Mouse (Mus musculus): Measurements from ENCODE around the gene Fam216a. TPM values are rescaled to one million over a fixed set of nuclear protein-coding genes. Genes with fewer than 3 reads are reported as not detected.
A peak's percentile ranks its signal among the peaks of the same experiment; 100 is the strongest.
"Not testable (repeated sequence)": the region's sequence is repeated elsewhere in the genome, so short reads cannot be mapped to it uniquely, and the experiment has no call there.

Gene Fam216a
- polyA plus RNA-seq, 1 experiment from 2014 or later, result 152 TPM

DNA sequence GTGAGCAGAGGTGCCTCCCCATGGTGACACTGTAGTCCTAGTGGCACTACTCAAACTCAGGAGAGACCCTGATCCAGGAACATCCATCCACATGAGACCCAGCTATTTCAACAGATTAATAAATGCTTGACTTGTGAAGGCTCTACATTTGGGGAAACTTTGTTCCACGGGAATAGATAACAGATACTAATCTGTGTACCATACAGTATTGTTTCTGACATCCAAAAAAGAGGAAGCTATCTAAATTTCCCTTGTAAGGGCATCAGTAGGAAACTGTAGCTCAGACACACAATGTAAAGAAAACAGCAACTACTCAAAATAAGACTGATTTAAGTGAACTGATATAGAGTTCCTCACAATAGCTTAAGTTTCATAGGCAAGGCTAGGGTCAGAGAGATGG lies 29.3 kb downstream of the Fam216a start:
- Histone ChIP-seq H3K27me3 (replicated peaks) (no peaks in the 10 kb centered on the region), H3K27ac (replicated peaks) (no peak overlapping the region; the same call in 1 of the 2 replicates), H3K9me3 (replicated peaks) (no peaks in the 10 kb centered on the region), H3K36me3 (no peaks in the 10 kb centered on the region), H3K4me2 (no peak overlapping the region), H3K9ac (replicated peaks) (no peak overlapping the region), H3K4me1 (peaks cover 8% of the 10 kb centered on the region; the same call in 1 of the 2 replicates), H3K4me3 (replicated peaks) (no peak overlapping the region)
- 82% methylated on average over 1 of the region's 1 CpGs for WGBS
- no peak for ATAC-seq (ENCODE audit: low FRiP score)

DNA sequence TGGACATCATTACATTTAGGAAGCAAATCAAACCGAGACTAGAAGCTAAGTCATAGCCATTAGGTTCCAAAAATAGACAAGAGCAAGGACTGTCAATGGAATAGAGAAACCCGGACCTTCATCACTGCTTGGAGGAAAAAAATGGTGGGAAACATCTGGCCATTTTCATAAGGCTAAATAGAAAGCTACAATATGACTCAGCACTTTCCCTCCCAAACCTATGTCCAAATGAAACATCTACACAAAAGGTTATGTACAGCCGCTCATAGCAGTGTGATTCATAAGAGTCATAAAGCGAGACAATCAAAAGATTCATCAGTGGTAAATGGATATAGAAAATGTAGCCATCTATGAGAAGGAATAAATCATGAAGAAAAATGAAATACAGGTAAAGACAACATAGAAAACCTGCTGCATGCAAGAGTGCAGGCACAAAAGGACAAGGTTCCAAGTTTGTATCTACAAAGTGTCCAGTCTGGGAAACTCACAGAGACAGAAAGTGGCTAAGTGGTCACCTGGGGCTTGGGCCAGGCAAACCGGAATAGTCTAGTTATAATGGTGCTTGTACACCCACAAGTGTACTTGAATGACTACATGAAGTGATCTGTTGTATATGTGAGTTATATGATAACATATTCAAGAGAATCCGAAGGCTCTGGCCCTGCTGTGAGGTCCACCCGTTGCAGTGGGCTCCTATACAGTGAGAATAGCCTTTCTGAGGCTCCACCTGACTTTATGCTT lies 35.4 kb downstream of the Fam216a start:
- no peaks in the 10 kb centered on the region for H3K4me1 ChIP-seq
- H3K9me3 ChIP-seq (replicated peaks), result no peaks in the 10 kb centered on the region
- H3K27me3 ChIP-seq (replicated peaks), result no peaks in the 10 kb centered on the region
- no peak overlapping the region for H3K4me3 ChIP-seq (replicated peaks)
- no peak for ATAC-seq (ENCODE audit: low FRiP score)
- no peak overlapping the region for H3K27ac ChIP-seq (replicated peaks)
- no peak overlapping the region for H3K4me2 ChIP-seq
- H3K36me3 ChIP-seq, result no peaks in the 10 kb centered on the region
- H3K9ac ChIP-seq (replicated peaks), result no peak overlapping the region
- 91% methylated on average over 7 of the region's 7 CpGs for WGBS

DNA sequence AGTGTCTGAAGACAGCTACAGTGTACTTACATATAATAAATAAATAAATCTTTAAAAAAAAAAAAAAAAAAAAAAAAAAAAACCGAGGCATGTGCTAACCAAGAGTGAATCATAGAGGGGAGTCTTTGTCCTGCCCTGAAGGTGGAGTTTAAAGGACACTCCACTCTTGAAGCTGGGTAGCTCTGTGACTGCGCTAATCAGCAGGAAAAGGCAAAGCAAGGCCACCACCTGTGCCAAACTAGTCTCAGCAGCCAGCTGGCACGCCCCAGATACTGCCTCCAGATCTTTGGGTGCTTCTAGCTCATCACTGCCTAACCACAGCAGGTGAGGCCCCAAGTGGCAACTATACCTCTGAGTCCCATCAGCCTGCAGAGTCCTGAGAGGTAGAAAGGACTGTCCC lies 37.5 kb downstream of the Fam216a start:
- H3K27ac ChIP-seq (replicated peaks), result no peak overlapping the region
- no peak overlapping the region for H3K4me2 ChIP-seq
- H3K4me1 ChIP-seq, result no peaks in the 10 kb centered on the region
- WGBS, result 87% methylated on average over 3 of the region's 3 CpGs
- no peak overlapping the region for H3K9ac ChIP-seq (replicated peaks)
- H3K9me3 ChIP-seq (replicated peaks), result no peaks in the 10 kb centered on the region
- H3K4me3 ChIP-seq (replicated peaks), result no peak overlapping the region
- no peaks in the 10 kb centered on the region for H3K36me3 ChIP-seq
- H3K27me3 ChIP-seq (replicated peaks), result no peaks in the 10 kb centered on the region
- ATAC-seq (ENCODE audit: low FRiP score), result no peak

DNA sequence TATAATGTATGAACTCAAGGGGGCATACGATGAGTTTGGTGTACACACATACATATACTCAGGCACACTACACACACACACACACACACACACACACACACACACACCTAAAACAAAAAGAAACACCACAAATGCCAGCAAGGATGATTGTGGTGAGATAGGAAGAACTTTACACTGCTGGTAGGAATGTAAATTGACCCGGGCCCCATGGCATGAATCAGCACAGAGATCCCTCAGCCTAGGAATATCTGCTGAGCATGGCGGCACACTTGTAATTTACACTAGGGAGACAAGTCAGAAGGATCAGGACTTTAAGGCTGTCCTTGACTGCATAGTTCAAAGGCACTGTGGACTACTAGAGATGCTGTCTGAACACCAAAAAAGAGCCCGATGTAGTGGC lies 41.9 kb downstream of the Fam216a start:
- Histone ChIP-seq H3K4me2 (no peak overlapping the region), H3K4me3 (replicated peaks) (no peak overlapping the region), H3K9me3 (replicated peaks) (no peaks in the 10 kb centered on the region), H3K36me3 (peaks cover 15% of the 10 kb centered on the region), H3K9ac (replicated peaks) (no peak overlapping the region), H3K4me1 (no peaks in the 10 kb centered on the region), H3K27ac (replicated peaks) (no peak overlapping the region), H3K27me3 (replicated peaks) (no peaks in the 10 kb centered on the region)
- ATAC-seq (ENCODE audit: low FRiP score), result no peak
- 91% methylated on average over 4 of the region's 4 CpGs for WGBS

DNA sequence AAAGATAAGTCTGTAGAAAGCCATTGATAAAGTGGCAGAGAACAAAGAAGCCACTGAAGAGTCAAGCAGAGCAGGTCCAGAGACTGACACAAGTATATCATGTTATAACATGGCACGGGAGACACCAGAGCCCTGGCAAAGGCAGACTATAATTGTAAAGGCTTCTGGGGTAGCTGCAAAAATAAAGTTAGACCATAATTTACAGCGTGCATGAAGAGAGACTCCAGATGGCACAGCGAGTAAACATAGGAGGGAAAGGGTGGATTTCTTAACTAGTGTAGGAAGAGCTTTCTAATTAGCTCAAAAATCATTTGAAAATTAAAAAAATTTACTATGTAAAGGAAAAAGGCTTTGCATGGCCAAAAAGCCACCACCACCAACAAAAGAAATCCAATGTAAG lies 44.9 kb downstream of the Fam216a start:
- Histone ChIP-seq H3K36me3 (peaks cover 31% of the 10 kb centered on the region), H3K4me1 (no peaks in the 10 kb centered on the region)

DNA sequence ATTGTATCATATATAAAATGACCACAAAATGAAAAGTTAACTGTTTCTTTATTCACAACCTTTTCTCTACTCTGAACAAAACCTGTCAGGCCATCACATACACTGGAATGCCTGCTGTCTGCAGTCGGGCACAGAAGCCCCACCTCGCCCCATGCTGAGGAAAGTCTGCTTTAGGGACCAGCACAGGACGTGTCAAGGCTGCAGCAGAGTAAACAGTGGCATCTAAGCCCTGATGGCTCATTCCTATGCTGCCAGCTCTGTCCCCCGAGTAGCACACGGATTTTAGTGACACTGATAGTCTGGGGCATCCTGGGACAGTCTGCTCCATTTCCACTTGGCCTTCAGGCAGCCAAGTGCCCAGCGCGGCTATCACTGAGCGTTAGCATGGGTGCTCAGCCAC lies 46.7 kb downstream of the Fam216a start:
- H3K4me1 ChIP-seq, result no peaks in the 10 kb centered on the region
- 93% methylated on average over 8 of the region's 8 CpGs for WGBS
- H3K4me2 ChIP-seq, result no peak overlapping the region
- no peak overlapping the region for H3K4me3 ChIP-seq (replicated peaks)
- ATAC-seq (ENCODE audit: low FRiP score), result no peak
- H3K9me3 ChIP-seq (replicated peaks), result no peaks in the 10 kb centered on the region
- H3K27me3 ChIP-seq (replicated peaks), result no peaks in the 10 kb centered on the region
- no peak overlapping the region for H3K9ac ChIP-seq (replicated peaks)
- no peak overlapping the region for H3K27ac ChIP-seq (replicated peaks)
- H3K36me3 ChIP-seq, result peaks cover 43% of the 10 kb centered on the region

More for the DNA sequence above, 44.9 kb downstream of the Fam216a start:
- H3K9ac ChIP-seq (replicated peaks), result no peak overlapping the region
- H3K27ac ChIP-seq (replicated peaks), result no peak overlapping the region
- no peak overlapping the region for H3K4me2 ChIP-seq
- no peak for ATAC-seq (ENCODE audit: low FRiP score)
- no peak overlapping the region for H3K4me3 ChIP-seq (replicated peaks)
- H3K9me3 ChIP-seq (replicated peaks), result no peaks in the 10 kb centered on the region
- 78% methylated on average over 3 of the region's 3 CpGs for WGBS
- H3K27me3 ChIP-seq (replicated peaks), result no peaks in the 10 kb centered on the region

DNA sequence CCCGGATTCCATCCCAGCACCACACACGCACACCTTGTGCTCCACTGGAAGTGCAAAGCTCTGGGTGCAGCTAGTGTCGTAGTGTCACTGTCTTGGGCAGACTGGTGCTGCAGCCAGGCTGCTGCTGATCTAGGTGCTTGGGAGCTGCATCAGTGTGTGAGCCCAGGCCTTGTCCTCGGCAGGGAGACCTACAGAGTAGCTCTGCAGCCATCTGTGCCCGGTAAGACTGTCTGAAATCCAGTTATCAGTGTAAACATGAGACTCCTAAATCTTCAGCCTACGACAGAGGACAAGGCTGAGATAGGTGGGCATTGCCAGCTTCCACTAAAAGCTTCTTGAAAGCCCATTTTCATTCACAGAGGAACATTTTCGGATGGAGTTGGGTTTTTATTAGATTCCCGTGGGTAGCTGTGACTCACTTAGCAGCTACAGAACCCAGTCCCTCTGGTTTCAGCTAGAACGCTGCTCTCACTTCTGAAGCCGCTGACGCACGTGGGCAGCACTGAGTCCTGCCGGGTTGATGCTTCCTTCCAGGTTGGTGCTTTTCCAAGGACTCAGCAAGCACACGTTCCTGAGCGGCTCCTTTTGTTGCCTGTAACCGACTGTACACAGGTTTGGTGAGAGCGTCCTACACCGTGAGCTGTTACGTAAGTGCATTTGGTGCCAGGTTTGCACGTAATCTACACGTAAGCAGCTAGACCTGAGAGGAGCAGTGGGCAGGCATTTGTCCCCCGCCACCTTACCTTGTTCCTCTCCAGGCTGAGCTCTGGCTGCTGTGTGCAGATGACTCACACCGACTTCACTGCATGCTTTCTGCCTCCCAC lies 47.3 kb downstream of the Fam216a start:
- Histone ChIP-seq H3K4me2 (no peak overlapping the region), H3K4me1 (no peaks in the 10 kb centered on the region), H3K9me3 (replicated peaks) (no peaks in the 10 kb centered on the region), H3K4me3 (replicated peaks) (no peak overlapping the region), H3K27ac (replicated peaks) (no peak overlapping the region), H3K9ac (replicated peaks) (no peak overlapping the region), H3K27me3 (replicated peaks) (no peaks in the 10 kb centered on the region), H3K36me3 (peaks cover 48% of the 10 kb centered on the region)
- 87% methylated on average over 23 of the region's 23 CpGs for WGBS
- no peak for ATAC-seq (ENCODE audit: low FRiP score)

DNA sequence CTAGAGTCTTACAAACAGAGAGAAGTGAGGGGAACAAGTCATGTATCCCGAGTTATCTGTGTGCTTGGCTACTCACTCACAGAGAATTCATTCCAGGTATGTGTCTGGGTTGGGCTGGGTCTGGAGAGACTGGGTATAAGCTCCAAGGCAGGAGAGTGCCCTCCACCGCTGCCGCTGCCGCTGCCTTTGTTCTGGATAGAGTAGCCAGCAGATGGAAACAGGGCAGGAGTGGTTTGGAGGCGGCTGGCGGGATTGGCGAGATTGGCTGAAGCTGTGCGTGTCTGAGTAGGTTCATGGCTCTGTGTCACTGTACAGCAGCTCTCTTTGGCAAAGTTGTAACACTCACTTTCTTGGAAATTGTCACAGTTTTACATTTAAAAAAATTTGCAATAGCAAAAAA lies 48.6 kb downstream of the Fam216a start:
- no peak overlapping the region for H3K9ac ChIP-seq (replicated peaks)
- H3K27me3 ChIP-seq (replicated peaks), result no peaks in the 10 kb centered on the region
- no peaks in the 10 kb centered on the region for H3K4me1 ChIP-seq
- peaks cover 50% of the 10 kb centered on the region for H3K36me3 ChIP-seq
- H3K4me2 ChIP-seq, result no peak overlapping the region
- H3K9me3 ChIP-seq (replicated peaks), result no peaks in the 10 kb centered on the region
- H3K4me3 ChIP-seq (replicated peaks), result no peak overlapping the region
- WGBS, result 67% methylated on average over 8 of the region's 8 CpGs
- ATAC-seq (ENCODE audit: low FRiP score), result no peak
- H3K27ac ChIP-seq (replicated peaks), result no peak overlapping the region

DNA sequence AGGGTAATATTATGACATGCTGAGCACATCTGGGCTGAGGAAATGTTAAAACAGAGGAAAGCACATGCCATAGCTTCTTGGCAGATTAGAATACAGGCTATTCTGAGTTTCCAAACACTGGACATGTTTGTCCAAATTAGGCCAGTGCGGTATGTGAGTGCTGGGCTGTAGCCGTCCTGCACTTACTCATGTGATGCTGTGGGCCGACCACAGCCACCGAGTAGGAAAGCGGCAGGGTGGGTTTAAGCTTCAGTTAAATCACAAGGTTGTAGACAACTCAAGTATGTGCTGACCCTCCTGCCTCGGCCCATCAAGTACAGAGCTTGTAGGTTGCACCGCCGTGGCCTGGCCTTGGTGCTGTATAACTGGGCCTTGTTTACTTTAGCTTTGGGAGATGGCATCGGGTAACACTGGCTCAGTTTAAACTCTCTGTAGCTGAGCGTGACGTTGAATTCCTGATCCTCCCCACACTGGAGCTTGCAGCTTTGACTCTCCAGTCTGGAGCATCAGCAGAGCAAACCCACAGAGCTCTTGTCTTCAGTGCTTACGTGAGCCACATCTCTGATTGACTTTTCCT lies 51.9 kb downstream of the Fam216a start:
- H3K4me1 ChIP-seq, result no peaks in the 10 kb centered on the region
- H3K27ac ChIP-seq (replicated peaks), result no peak overlapping the region
- H3K4me2 ChIP-seq, result no peak overlapping the region
- H3K36me3 ChIP-seq, result peaks cover 36% of the 10 kb centered on the region
- H3K9ac ChIP-seq (replicated peaks), result no peak overlapping the region
- 83% methylated on average over 12 of the region's 12 CpGs for WGBS
- H3K9me3 ChIP-seq (replicated peaks), result no peaks in the 10 kb centered on the region
- no peaks in the 10 kb centered on the region for H3K27me3 ChIP-seq (replicated peaks)
- H3K4me3 ChIP-seq (replicated peaks), result no peak overlapping the region
- no peak for ATAC-seq (ENCODE audit: low FRiP score)

DNA sequence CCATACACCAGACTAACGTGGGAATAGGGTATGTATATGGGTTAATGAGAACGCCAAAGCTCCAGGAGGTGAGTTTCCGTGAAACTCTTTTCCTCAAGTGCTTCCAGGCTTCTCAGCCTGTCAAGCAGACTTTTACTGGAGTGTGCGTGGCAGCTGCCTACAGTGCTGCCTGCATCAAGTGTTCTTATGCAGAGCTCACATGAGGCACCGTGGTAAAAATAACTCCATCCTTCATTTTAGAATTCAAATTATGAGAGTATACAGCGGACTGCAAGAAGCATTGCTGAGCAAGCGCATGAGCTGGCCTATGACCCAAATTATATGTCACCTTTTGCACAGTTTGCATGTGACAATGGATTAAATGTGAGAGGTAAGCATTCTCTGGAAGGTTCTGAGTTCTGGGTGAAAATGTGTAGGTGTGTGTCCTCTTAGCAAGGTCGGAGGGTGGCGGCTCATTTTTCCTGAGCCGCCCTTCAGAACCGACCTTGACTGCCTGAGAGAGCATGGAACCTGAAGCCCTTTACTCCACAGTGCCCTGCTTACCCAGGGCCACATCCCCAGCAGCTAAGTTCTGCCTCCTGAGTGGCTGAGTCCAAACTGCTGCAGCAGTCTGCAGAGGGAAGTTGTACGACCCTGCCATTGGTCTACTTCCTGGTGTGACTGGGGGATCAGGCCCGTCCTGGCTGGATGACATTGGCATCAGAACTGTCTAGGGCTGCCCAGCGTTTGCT lies 52.5 kb downstream of the Fam216a start:
- Histone ChIP-seq H3K36me3 (peaks cover 30% of the 10 kb centered on the region), H3K27me3 (replicated peaks) (no peaks in the 10 kb centered on the region), H3K4me1 (peaks cover 3% of the 10 kb centered on the region; the same call in 1 of the 2 replicates), H3K4me3 (replicated peaks) (no peak overlapping the region), H3K4me2 (no peak overlapping the region), H3K27ac (replicated peaks) (0 out of 2 replicates have a peak overlapping the region, but pooled peaks have one; percentile 13), H3K9ac (replicated peaks) (no peak overlapping the region), H3K9me3 (replicated peaks) (no peaks in the 10 kb centered on the region)
- ATAC-seq (ENCODE audit: low FRiP score), result no peak
- 77% methylated on average over 14 of the region's 14 CpGs for WGBS

DNA sequence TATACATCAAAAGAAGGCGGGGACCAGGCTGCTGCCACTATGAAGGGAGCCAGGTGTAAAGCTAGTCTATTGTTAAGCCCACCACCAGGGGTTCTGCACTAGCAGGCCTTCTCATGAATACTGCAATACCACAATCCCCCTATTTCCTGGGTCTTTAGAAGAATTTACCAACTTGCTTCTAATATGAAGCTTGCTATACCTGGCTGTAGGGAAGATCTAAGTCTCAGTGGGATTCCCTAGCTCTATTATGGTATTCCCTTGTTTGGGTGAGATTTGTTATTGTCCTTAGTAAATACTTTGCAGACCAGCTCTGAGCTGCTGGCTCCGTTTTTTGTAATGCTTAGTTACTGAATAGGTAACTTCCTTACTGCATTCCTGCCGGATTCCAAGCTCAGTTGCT lies 53.2 kb downstream of the Fam216a start:
- H3K9me3 ChIP-seq (replicated peaks); H3K4me1 ChIP-seq; H3K27me3 ChIP-seq (replicated peaks); H3K9ac ChIP-seq (replicated peaks); H3K27ac ChIP-seq (replicated peaks); H3K4me3 ChIP-seq (replicated peaks); ATAC-seq (ENCODE audit: low FRiP score); H3K4me2 ChIP-seq: not testable (repeated sequence)
- peaks cover 27% of the 10 kb centered on the region; the same call in 1 of the 2 replicates for H3K36me3 ChIP-seq
- WGBS, result 77% methylated on average over 3 of the region's 3 CpGs
